Mouse (Mus musculus) heart, postnatal 0 days (tissue): ENCODE results near the gene Bcat2. TPM values are rescaled to one million over a fixed set of nuclear protein-coding genes. Genes with fewer than 3 reads are reported as not detected.

Experiments
- ATAC-seq: fragments of 200-750 bp; cut with Nextera tagmentation; 2 replicates; pipeline ENCODE4 v1.8.0; 2017; ENCODE audit warnings: low read depth, moderate number of reproducible peaks, moderate library complexity; ENCODE audit not compliant: insufficient read depth
- DNase-seq: peaks from one replicate; pipeline ENCODE4 v3.0.0-alpha.2; 2016; ENCODE audit warnings: low spot score
- H3K27ac ChIP-seq: fragments of 300-500 bp; sonication (generic); 2 replicates; pipeline ENCODE4 v1.5.1; 2014; ENCODE audit warnings: low read depth, mild to moderate bottlenecking
- H3K27me3 ChIP-seq: fragments of 300-500 bp; sonication (generic); 2 replicates; pipeline ENCODE4 v1.6.1; 2014; ENCODE audit warnings: low read length, mixed read lengths; ENCODE audit not compliant: control insufficient read depth, insufficient read depth
- H3K36me3 ChIP-seq: fragments of 300-500 bp; sonication (generic); replicated peaks from 2 replicates; pipeline ENCODE4 v1.6.1; 2014; ENCODE audit warnings: low read length, mixed read lengths; ENCODE audit not compliant: control insufficient read depth, insufficient read depth
- H3K4me1 ChIP-seq: fragments of 300-500 bp; sonication (generic); 2 replicates; pipeline ENCODE4 v1.6.1; 2014; ENCODE audit warnings: antibody characterized with exemption; ENCODE audit not compliant: control insufficient read depth, insufficient read depth
- H3K4me2 ChIP-seq: fragments of 300-500 bp; sonication (generic); 2 replicates; pipeline ENCODE4 v1.6.1; 2014; ENCODE audit warnings: low read depth, mild to moderate bottlenecking, low read length, moderate library complexity
- H3K4me3 ChIP-seq: fragments of 300-500 bp; sonication (generic); 2 replicates; pipeline ENCODE4 v1.5.1; 2014; ENCODE audit warnings: low read depth, low read length
- H3K9ac ChIP-seq: fragments of 300-500 bp; sonication (generic); replicated peaks from 2 replicates; pipeline ENCODE4 v1.6.1; 2014; ENCODE audit warnings: low read depth, low read length, mixed read lengths
- H3K9me3 ChIP-seq: fragments of 300-500 bp; sonication (generic); replicated peaks from 2 replicates; pipeline ENCODE4 v1.6.1; 2016; ENCODE audit warnings: low read length; ENCODE audit not compliant: control insufficient read depth
- CTCF ChIP-seq: IDR thresholded peaks from 2 replicates; pipeline ENCODE4 v1.5.1; 2016; ENCODE audit warnings: antibody characterized with exemption, control low read depth, low read depth
- EP300 ChIP-seq: IDR thresholded peaks from 2 replicates; pipeline ENCODE4 v1.6.1; 2016; ENCODE audit warnings: antibody characterized with exemption, low read depth
- WGBS: fragments of 180-500 bp; shearing (Covaris S2); extraction: QIAGEN DNeasy Blood & Tissue Kit; methylation state at CpG from one replicate; pipeline ENCODE4 v1.1.7; 2014; 5-methylcytosine and 5-hydroxymethylcytosine counted together
- polyA plus RNA-seq: library from polyadenylated mRNA; unstranded; fragments of >200 nt; fragmentation: Nextera tagmentation; extraction: Ambion mirVana; gene quantifications from 2 replicates; pipeline ENCODE4 v1.2.1, GENCODE M21; 2015
- total RNA-seq: library from RNA; depleted of rRNA; stranded (reverse); fragments of >200 nt; gene quantifications from 2 replicates; pipeline ENCODE4 v1.2.3, GENCODE M21; 2014; ENCODE audit warnings: low replicate concordance

Bcat2 gene
- total and polyA plus RNA-seq, 2 experiments from 2014 or later, result 70.6 to 73.7 TPM

DNA sequence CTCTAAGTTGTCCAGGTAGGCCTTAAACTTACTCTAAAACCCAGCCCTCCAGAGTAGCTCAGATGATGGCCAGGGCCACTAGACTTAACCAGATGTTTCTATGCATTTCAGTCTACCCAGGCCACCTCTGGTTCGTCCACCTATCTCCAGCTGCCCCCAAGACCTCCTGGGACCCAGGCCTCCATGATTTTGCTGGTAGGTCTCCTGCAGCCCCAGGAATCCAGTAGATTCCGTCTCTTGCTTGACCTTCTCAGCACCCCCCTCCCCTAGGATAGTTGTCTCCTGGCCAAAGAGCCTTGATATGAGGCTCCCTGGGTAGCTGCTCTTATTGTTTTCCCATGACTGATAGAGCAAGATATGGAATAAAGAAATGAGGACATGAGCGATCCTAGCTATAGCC lies 30.9 kb upstream of the Bcat2 start:
- H3K9me3 ChIP-seq, result no peaks in the 10 kb centered on the region
- no peak overlapping the region for H3K4me2 ChIP-seq
- 88% methylated on average over 3 of the region's 3 CpGs for WGBS
- DNase-seq, result no peak
- 0 out of 2 replicates have a peak, but pooled peaks cover 5% of the 10 kb centered on the region for H3K4me1 ChIP-seq
- no peak overlapping the region for H3K4me3 ChIP-seq
- no peak overlapping the region for H3K9ac ChIP-seq
- H3K27me3 ChIP-seq, result no peaks in the 10 kb centered on the region
- no peak for ATAC-seq
- H3K27ac ChIP-seq, result no peak overlapping the region
- no peak for TF ChIP-seq EP300
- TF ChIP-seq CTCF, result no peak
- no peaks in the 10 kb centered on the region for H3K36me3 ChIP-seq

DNA sequence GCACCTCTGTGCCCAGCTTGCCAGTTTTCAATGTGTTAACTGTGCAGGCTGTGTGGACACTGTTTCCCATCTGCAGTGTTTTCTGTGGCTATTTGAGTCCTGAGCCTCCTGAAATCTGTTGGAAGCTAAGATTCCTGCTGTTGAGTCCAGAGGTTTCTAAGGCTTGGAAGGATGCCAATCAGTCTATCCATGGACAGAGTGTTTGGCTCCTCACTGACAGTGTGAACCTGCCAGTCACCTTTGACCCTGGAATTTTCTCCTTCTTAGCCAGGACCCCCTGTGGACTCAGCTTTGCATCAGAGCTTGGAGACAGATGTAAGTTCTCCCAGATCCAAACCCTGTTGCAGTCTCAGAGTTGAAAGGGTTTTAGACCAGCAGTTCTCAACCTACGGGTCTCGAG lies 29.7 kb upstream of the Bcat2 start:
- H3K9ac ChIP-seq, result no peak overlapping the region
- H3K9me3 ChIP-seq, result 0 out of 2 replicates have a peak, but pooled peaks cover 4% of the 10 kb centered on the region
- no peak overlapping the region for H3K27ac ChIP-seq
- TF ChIP-seq CTCF, result no peak
- no peak for TF ChIP-seq EP300
- H3K27me3 ChIP-seq, result no peaks in the 10 kb centered on the region
- H3K4me2 ChIP-seq, result no peak overlapping the region
- DNase-seq (no peak), ATAC-seq (no peak)
- no peak overlapping the region for H3K4me3 ChIP-seq
- 0 out of 2 replicates have a peak, but pooled peaks cover 5% of the 10 kb centered on the region for H3K4me1 ChIP-seq
- no peaks in the 10 kb centered on the region for H3K36me3 ChIP-seq
- 68% methylated on average over 2 of the region's 2 CpGs for WGBS

DNA sequence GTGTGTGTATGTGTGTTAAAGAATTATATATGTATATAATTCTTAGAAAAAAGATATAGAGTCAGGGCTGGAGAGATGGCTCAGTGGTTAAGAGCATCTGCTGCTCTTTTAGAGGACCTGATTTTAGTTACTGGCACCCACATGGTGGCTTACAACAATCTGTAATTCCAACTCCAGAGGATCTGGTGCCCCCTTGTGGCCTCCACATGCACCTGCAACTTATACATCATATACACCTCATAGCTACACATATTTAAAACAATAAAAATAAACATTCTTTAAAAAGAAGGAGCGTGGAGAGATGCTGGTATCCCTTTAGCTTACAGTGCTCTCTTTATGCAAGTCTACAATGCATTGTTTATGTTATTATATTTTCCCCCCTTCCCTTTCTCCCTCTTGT lies 25.4 kb upstream of the Bcat2 start:
- TF ChIP-seq EP300 (no peak), CTCF (no peak)

DNA sequence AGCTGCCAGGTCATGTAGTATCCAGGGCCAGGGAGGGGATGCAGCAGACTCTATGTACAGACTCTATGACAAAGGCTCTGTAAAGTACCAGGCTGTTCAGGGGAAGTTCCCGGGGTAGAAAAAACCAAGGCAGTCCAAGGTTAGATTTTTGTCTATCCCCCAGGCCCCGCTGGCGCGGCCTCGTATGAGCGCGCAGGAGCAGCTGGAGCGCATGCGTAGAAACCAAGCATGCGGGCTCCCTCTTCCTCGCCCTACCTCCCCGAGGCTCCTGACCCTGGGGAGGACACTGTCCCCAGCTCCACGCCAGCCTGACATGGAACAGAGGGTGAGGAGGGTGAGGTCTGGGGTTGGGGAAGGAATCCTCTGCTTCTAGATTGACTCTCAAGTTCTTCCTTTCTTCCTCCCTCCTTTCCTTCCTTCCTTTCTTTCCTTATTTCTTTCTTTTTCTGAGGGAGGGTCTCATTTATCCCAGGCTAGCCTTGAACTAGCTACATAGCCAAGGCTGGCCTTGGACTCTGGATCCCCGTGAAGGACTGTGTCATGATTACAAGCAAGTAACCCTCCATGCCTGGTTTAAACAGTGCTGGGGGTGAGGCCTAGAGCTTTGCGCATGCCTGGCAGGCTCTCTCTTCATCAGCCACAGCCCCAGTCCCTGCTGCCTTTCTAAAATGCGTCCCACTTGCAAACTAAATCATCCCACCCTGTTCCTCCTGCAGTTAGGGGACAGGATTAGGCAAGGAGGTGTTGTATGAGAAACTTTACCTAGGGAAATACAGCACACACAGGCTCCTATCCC lies 20.1 kb upstream of the Bcat2 start:
- Histone ChIP-seq H3K9ac (no peak overlapping the region), H3K4me3 (no peak overlapping the region), H3K4me1 (no peaks in the 10 kb centered on the region), H3K9me3 (no peaks in the 10 kb centered on the region), H3K27ac (no peak overlapping the region), H3K36me3 (no peaks in the 10 kb centered on the region), H3K4me2 (no peak overlapping the region), H3K27me3 (no peaks in the 10 kb centered on the region)
- ATAC-seq, result no peak
- no peak for DNase-seq
- whole genome bisulfite sequencing, result 92% methylated on average over 16 of the region's 16 CpGs
- TF ChIP-seq CTCF (no peak), EP300 (no peak)

More for the DNA sequence above, 25.4 kb upstream of the Bcat2 start:
- Histone ChIP-seq H3K27me3 (no peaks in the 10 kb centered on the region), H3K36me3 (no peaks in the 10 kb centered on the region), H3K4me2 (no peak overlapping the region), H3K27ac (no peak overlapping the region), H3K4me3 (no peak overlapping the region), H3K9me3 (0 out of 2 replicates have a peak, but pooled peaks cover 4% of the 10 kb centered on the region), H3K9ac (no peak overlapping the region), H3K4me1 (no peaks in the 10 kb centered on the region)
- 88% methylated on average over 1 of the region's 1 CpGs for WGBS
- no peak for ATAC-seq
- DNase-seq, result no peak

DNA sequence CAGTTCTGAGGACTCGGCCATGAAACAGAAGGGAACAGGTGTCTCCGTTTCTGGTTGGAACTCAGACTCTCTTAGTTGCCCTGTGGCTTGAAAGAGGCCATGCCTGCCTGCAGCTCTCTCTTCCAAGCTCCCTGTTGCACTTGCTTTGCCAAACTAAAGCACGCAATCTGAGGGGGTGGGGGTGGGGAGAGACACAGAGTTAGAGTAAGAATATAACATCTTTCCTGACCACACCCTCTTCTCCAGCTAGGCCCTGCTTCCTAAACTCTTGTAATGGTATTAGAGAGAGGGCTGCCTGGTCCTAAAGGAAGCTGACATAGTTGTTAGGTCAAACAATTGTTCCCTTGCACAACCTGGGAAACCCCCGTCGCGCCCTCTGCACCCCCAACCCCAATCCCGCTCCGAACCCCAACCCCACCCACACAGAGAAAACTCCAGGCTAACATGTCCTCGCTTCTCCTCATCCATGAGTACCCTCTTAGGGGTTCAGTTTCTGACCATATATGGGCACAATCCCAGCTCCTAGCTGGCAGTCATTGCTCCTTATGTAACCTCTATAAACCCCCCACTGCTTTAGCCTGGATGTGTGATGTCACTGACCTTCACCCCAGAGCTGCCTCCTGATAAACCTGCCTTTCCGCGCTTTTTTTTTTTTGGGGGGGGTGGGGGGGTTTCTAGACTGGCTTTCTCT lies 19.0 kb upstream of the Bcat2 start:
- 67% methylated on average over 11 of the region's 11 CpGs for WGBS
- Histone ChIP-seq H3K36me3 (no peaks in the 10 kb centered on the region), H3K4me2 (no peak overlapping the region), H3K4me1 (no peaks in the 10 kb centered on the region), H3K27me3 (no peaks in the 10 kb centered on the region), H3K27ac (no peak overlapping the region), H3K9me3 (no peaks in the 10 kb centered on the region), H3K4me3 (no peak overlapping the region), H3K9ac (no peak overlapping the region)
- TF ChIP-seq EP300, result no peak
- no peak for TF ChIP-seq CTCF
- ATAC-seq, result no peak
- DNase-seq, result no peak
